Comparison of ENCODE assay signal across 8 mouse cellular contexts in genomic region chr14:55899701-55900413, GRCm38 (mm10). TPM values are rescaled to one million over a fixed set of nuclear protein-coding genes. Genes with fewer than 3 reads are reported as not detected.
A peak's percentile ranks its signal among the peaks of the same experiment; 100 is the strongest.
DNase-seq lines count a peak whose midpoint lies in the region; ATAC-seq and TF ChIP-seq lines count a peak whose summit lies in the region.

Gene Sdr39u1, minus strand, starts transcription at chr14:55900293.

- DNase-seq in embryo, embryonic 10 days (ENCODE audit: low spot score), result peak; percentile 88
- DNase-seq in gastrocnemius, postnatal 14 days, result peak; percentile 85
- DNase-seq in induced T-regulatory cell, adult 2 months (ENCODE audit: low read depth), result peak; percentile 95
- peak; percentile 83 to 87 for DNase-seq in left cerebral cortex, adult 2 months (ENCODE audit: extremely low spot score in 1 of 2, low spot score in 2 of 2)
- DNase-seq in lung, postnatal 4 days, result peak; percentile 90 to 92
- DNase-seq in retina, postnatal 1 day, result peak; percentile 94
- peak; percentile 81 to 89 for DNase-seq in thymus, postnatal 36 days

- intact Hi-C loops in gastrocnemius, postnatal 14 days (cut with DNase I; ENCODE audit: low total_unique reads), result no loop called here
- intact Hi-C loops in left cerebral cortex, adult 2 months (cut with DNase I), result loop anchor here (5.0 kb wide), 1 partner anchor 138 kb away; the partner anchor contains the start of gene Ltb4r2

- no peak for TF ChIP-seq CTCF in left cerebral cortex, adult 2 months (IDR thresholded peaks at IDR 0.05)

- peak within 1 kb of the TSS; percentile 66 for H3K4me3 ChIP-seq in left cerebral cortex, adult 2 months

- ATAC-seq in activated CD4-positive, CD25-positive, alpha-beta regulatory T cell, adult 4 months, result peak; percentile 97

- peak within 1 kb of the TSS; percentile 93 for H3K27ac ChIP-seq in left cerebral cortex, adult 2 months

RNA-seq across cellular contexts. Expression of gene Sdr39u1, which starts in this region (rescaled TPM):
- 10 to 100 TPM; 66.2 to 86.2 TPM for polyA plus RNA-seq in activated CD4-positive, CD25-positive, alpha-beta regulatory T cell, adult 4 months (2017; shearing (Covaris generic))
- 10 to 100 TPM; 82.6 to 85.7 TPM for total RNA-seq in gastrocnemius, postnatal 14 days (2021)
- 10 to 100 TPM; 91.3 to 96.9 TPM for total RNA-seq in left cerebral cortex, adult 2 months (2021)

Comparison
In these comparisons a context has a peak if more than half of its experiments do, and no peak if none do; other contexts are left out.
1. Peak in every context shown above with its lines: DNase-seq, ATAC-seq, H3K4me3 ChIP-seq and H3K27ac ChIP-seq.